Mouse (Mus musculus) embryo, embryonic 11 days (tissue): ENCODE data around the gene Slc46a3.

Experiments
- DNase-seq: peaks from one replicate; pipeline ENCODE4 v3.0.0-alpha.2; 2015

Slc46a3 gene

GRCm38 (mm10) chr5:147893766-147894454 is 705 bp downstream of the Slc46a3 start:
- peak; percentile 55 for DNase-seq

GRCm38 (mm10) chr5:147893143-147893542 is 1.5 kb downstream of the Slc46a3 start:
- peak; percentile 42 for DNase-seq

- no peak for DNase-seq
These were observed 1.9 kb downstream of the Slc46a3 start for GRCm38 (mm10) chr5:147892735-147893134.

- DNase-seq, result no peak
These were observed 6.0 kb downstream of the Slc46a3 start for GRCm38 (mm10) chr5:147888313-147889297.

GRCm38 (mm10) chr5:147883581-147883980 is 11.0 kb downstream of the Slc46a3 start:
- no peak for DNase-seq

- no peak for DNase-seq
These were observed 14.5 kb downstream of the Slc46a3 start for GRCm38 (mm10) chr5:147879971-147880682.

- peak; percentile 22 for DNase-seq
These were observed 17.1 kb downstream of the Slc46a3 start for GRCm38 (mm10) chr5:147877520-147877919.

- DNase-seq, result no peak
These were observed 19.4 kb downstream of the Slc46a3 start for GRCm38 (mm10) chr5:147875210-147875609.

GRCm38 (mm10) chr5:147874491-147875065 is 20.0 kb downstream of the Slc46a3 start:
- no peak for DNase-seq

- no peak for DNase-seq
These were observed 23.4 kb downstream of the Slc46a3 start for GRCm38 (mm10) chr5:147871091-147871820.

GRCm38 (mm10) chr5:147870296-147870695 is 24.3 kb downstream of the Slc46a3 start:
- no peak for DNase-seq

GRCm38 (mm10) chr5:147869568-147869967 is 25.0 kb downstream of the Slc46a3 start:
- DNase-seq, result no peak

GRCm38 (mm10) chr5:147868674-147869073 is 25.9 kb downstream of the Slc46a3 start:
- no peak for DNase-seq

GRCm38 (mm10) chr5:147860449-147861261 is 34.0 kb downstream of the Slc46a3 start, which contains the start of gene Pomp:
TSS of gene Pomp (plus strand) at chr5:147860461.
- peak; percentile 95 for DNase-seq

GRCm38 (mm10) chr5:147860076-147860448 is 34.6 kb downstream of the Slc46a3 start:
- peak; percentile 9 for DNase-seq

- DNase-seq, result no peak
These were observed 44.4 kb downstream of the Slc46a3 start for GRCm38 (mm10) chr5:147850194-147850593.

GRCm38 (mm10) chr5:147848164-147848863 is 46.3 kb downstream of the Slc46a3 start:
- DNase-seq, result peak; percentile 79

GRCm38 (mm10) chr5:147847361-147847760 is 47.3 kb downstream of the Slc46a3 start:
- DNase-seq, result no peak

- no peak for DNase-seq
These were observed 49.3 kb downstream of the Slc46a3 start for GRCm38 (mm10) chr5:147845319-147845718.

GRCm38 (mm10) chr5:147843340-147843739 is 51.3 kb downstream of the Slc46a3 start:
- DNase-seq, result no peak
